Mouse (Mus musculus) cortical plate, adult 2 months (tissue): ENCODE measurements around the gene Dyrk1a. TPM values are rescaled to one million over a fixed set of nuclear protein-coding genes. Genes with fewer than 3 reads are reported as not detected.

Experiments used
- H3K27ac ChIP-seq: fragments of 200-500 bp; 2 replicates; pipeline ENCODE4 v1.5.1; 2012; ENCODE audit warnings: low read length, control low read depth, inconsistent platforms; ENCODE audit not compliant: insufficient read depth
- H3K4me1 ChIP-seq: fragments of 200-500 bp; 2 replicates; pipeline ENCODE4 v1.6.1; 2011; ENCODE audit warnings: low read length; ENCODE audit not compliant: control insufficient read depth, insufficient read depth
- H3K4me3 ChIP-seq: fragments of 200-500 bp; 2 replicates; pipeline ENCODE4 v1.5.1; 2011; ENCODE audit warnings: mild to moderate bottlenecking, low read length, control low read depth; ENCODE audit not compliant: insufficient read depth
- CTCF ChIP-seq: fragments of 200-500 bp; IDR thresholded peaks from 2 replicates; pipeline ENCODE4 v1.5.1; 2011; ENCODE audit warnings: mild to moderate bottlenecking, control low read depth, low read length; ENCODE audit not compliant: insufficient read depth; ENCODE audit errors: extremely low read depth
- POLR2A ChIP-seq: fragments of 200-500 bp; IDR thresholded peaks from 2 replicates; pipeline ENCODE4 v1.6.1; 2011; ENCODE audit warnings: mild to moderate bottlenecking, low read length, control low read depth; ENCODE audit not compliant: insufficient read depth; ENCODE audit errors: extremely low read depth
- polyA plus RNA-seq: library from polyadenylated mRNA; depleted of rRNA; stranded (reverse); fragments of >200 nt; gene quantifications from 2 replicates; pipeline ENCODE4 v1.2.3, GENCODE M21; 2012; rRNA removed

Gene Dyrk1a
- polyA plus RNA-seq, 1 experiment: 41.2 TPM

DNA sequence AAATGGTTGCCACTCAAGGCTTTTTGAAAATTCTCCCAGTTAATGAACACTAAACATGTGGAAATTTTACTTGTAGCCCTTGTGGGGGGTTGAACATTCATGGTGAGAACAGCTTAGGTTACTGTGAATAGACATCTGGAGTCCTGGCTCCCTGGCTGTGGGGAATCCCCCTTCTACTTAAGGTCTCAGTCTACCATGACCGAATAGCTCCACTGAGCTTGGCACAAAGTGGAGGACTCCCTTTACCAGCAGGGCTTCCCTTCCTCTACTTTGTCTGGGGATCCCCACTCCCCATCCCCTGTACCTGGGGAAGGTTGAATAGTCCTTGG, 167.5 kb downstream of the Dyrk1a start:
- Histone ChIP-seq H3K4me3 (no peak overlapping the region), H3K27ac (no peak overlapping the region), H3K4me1 (no peaks in the 10 kb centered on the region)
- TF ChIP-seq CTCF (no peak), POLR2A (no peak)

DNA sequence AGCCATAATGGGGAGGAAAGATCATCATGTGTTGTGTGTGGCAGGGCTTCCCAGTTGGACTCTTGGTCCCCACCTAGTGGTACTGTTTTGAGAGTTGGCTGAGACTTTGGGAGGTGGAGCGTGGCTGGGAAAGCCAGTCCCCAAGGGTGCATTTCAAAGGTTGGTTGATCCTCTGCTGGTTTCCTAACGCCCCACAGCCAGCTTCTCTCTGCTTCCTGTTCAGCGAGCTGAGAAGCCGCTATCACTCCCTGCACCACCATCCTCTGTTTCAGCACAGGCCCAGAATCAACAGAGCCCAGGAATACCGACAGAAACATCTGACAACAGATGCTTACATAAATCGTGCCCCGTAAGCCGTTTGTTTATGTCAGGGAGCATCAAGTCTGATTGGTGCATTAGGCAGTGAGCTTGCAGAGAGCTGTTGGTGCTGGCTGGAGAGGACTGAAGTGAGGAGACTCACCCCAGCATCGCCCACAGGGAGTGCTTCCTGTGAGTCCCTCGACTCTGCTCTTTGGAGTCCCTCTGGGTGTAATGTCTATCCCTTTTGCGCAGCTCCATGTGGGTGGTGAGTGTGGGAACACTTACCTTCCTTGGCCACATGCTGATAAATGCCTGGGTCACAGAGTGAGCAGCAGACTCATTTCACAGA, 174.2 kb downstream of the Dyrk1a start:
- TF ChIP-seq POLR2A: 0 out of 2 replicates have a peak, but pooled peaks have one; percentile 36
- TF ChIP-seq CTCF: peak; percentile 58
- H3K4me3 ChIP-seq: no peak overlapping the region
- H3K27ac ChIP-seq: no peak overlapping the region
- H3K4me1 ChIP-seq: peaks cover 2% of the 10 kb centered on the region; the same call in 1 of the 2 replicates

DNA sequence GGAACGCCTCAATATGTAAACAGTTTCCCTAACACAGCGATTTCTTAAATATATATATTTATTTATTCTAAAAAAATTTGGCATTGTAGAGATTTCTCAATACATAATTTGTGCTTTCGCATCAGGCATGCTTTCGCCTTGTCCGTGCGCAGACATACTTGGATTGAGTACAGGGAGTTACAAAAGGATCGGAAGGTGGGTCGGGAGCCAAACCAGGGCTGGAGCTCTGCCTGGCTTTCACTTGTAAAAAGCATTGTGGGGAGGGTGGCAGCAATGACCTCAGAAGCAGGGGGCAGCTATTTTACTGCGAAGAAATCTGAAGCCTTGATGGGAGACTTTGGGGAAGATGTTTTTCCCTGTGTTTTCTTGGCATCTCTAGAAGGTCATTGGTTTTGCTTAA, 175.2 kb downstream of the Dyrk1a start:
- TF ChIP-seq POLR2A: no peak
- no peak for TF ChIP-seq CTCF
- Histone ChIP-seq H3K27ac (no peak overlapping the region), H3K4me1 (peaks cover 2% of the 10 kb centered on the region; the same call in 1 of the 2 replicates), H3K4me3 (no peak overlapping the region)

Other genes starting within 250 kb of the Dyrk1a start
- 0.21 and 0.38 TPM in 2 replicates for gene Ripply3, start 241.6 kb upstream of the Dyrk1a start, polyA plus RNA-seq
- 327 and 328 TPM in 2 replicates for gene Ttc3, start 199.4 kb upstream of the Dyrk1a start, polyA plus RNA-seq
- gene Pigp, start 198.2 kb upstream of the Dyrk1a start, polyA plus RNA-seq: 62.0 and 62.1 TPM in 2 replicates
- 44.0 and 46.5 TPM in 2 replicates for gene Vps26c, start 43.2 kb upstream of the Dyrk1a start, polyA plus RNA-seq